Mouse (Mus musculus): Measurements from ENCODE around the gene Tshr.

Tshr gene

GRCm38 (mm10) chr12:91588176-91588669 lies 203.9 kb downstream of the Tshr start:
- peak; percentile 90 to 91 for DNase-seq (ENCODE audit: low spot score in 2 of 2)

GRCm38 (mm10) chr12:91588670-91589541 lies 204.5 kb downstream of the Tshr start:
- DNase-seq (ENCODE audit: low spot score in 2 of 2): peak; percentile 17 to 20

GRCm38 (mm10) chr12:91589542-91589846 lies 205.1 kb downstream of the Tshr start:
- DNase-seq (ENCODE audit: low spot score in 2 of 2): no peak

- peak; percentile 87 to 88 for DNase-seq (ENCODE audit: low spot score in 2 of 2)
These were observed 205.7 kb downstream of the Tshr start, which contains the start of gene Gtf2a1 for GRCm38 (mm10) chr12:91589847-91590690. Gtf2a1 (minus strand) TSS chr12:91590487.

DNA sequence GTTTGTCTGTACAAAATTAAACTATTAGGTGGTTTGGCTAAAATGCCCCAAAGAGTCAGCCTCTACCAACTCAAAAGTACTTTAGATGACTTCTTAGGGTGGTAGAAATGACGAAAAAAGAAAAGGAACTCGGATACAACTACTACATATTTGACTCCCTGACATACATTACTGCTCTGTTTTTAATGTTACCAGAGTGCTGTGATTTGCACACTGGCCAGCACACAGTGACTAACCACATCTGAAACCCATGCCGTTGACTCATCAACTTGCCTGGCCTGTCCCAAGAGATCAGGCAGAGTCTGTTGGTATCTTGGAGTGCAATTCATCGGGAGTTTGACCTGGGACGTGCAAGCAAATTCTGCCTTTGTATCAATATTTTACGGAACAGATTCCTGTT lies 206.4 kb downstream of the Tshr start:
- DNase-seq (ENCODE audit: low spot score in 2 of 2): no peak

DNA sequence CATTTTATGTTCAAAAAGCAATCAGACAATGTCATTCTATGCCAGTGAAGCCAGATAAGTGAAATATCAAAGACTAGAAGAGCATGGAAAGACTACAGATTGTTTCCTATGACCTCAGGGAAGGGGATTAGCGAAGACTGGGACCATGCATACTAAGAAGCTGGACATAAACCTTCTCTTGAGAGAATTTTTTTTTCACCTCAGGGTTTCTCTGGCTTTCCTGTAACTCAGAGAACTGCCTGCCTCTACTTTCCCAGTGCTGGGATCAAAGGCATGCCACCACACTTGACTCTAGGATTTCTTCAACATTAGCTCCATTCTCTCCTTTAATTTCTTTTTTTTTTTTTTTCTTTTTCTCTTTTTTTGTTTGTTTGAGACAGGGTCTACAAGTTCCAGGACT lies 206.8 kb downstream of the Tshr start:
- DNase-seq (ENCODE audit: low spot score in 2 of 2): no peak

DNA sequence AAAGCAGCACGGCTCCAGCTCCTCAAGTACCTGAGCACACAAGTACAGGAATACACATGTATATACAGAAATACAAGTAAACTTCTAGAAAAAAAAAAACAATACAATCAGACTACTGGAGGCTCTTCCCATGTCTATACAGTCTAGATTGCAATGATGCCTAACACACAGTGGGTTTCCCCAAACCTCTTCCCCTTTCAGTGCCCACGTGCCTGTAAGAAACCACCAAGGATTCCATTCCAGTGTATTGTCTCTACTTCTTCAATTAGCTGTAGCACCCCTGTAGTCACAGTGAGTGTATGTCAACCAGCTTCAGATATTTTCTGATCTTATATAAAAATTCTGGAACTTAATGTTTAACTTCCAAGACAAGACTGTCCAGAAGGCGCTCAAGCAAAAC lies 207.8 kb downstream of the Tshr start:
- DNase-seq (ENCODE audit: low spot score in 2 of 2): no peak
